Mouse (Mus musculus): ENCODE measurements around the gene Med15. TPM values are rescaled to one million over a fixed set of nuclear protein-coding genes. Genes with fewer than 3 reads are reported as not detected.

The Med15 gene
- polyA plus RNA-seq, 1 experiment from 2014 or later: 11.6 TPM

DNA sequence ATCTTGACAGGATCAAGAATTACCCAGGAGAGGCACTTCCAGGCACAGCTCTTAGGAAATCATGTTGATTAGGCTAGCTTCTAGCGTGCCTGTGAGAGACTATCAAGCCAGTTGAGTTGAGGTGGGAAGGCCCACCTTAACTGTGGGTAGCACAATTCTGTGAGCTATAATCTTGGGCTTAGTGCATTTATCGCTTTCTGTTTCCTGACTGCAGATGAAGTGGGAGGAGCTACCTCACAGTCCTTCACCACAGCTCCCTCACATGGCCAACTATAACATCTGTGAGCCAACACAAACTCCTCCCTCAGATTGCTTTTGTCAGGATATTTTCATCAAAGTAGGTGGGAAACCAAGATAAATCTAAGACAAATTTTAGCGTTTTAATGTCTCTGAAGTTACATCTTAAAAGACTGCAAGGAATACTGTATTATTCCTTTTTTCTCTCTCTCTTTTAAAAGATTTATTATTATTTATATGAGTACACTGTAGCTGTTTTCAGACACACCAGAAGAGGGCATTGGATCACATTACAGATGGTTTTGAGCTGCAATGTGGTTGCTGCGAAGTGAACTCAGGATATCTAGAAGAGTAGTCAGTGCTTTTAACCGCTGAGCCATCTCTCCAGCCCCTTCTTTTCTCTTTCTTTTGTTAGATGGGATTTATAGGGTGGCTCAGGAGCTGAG lies 5.4 kb downstream of the Med15 start:
- H3K9ac ChIP-seq (replicated peaks): no peak overlapping the region; the same call in 1 of the 2 replicates
- H3K4me3 ChIP-seq (ENCODE audit: low read depth, low read length): no peak overlapping the region
- H3K4me2 ChIP-seq (ENCODE audit: low read depth, low read length): peak overlapping the region; percentile 58
- DNase-seq (peak; percentile 54), ATAC-seq (peak; percentile 46; the same call in 1 of the 2 replicates)
- no peak overlapping the region for H3K27ac ChIP-seq (ENCODE audit: low read depth)
- no peaks in the 10 kb centered on the region for H3K36me3 ChIP-seq (replicated peaks; ENCODE audit: insufficient read depth, low read length)
- no peak for TF ChIP-seq EP300 (IDR thresholded peaks at IDR 0.05; ENCODE audit: low read depth)
- peak; percentile 84 for TF ChIP-seq CTCF (IDR thresholded peaks at IDR 0.05; ENCODE audit: low read depth)
- H3K27me3 ChIP-seq (ENCODE audit: insufficient read depth, low read length): no peaks in the 10 kb centered on the region
- H3K4me1 ChIP-seq (ENCODE audit: insufficient read depth): 0 out of 2 replicates have a peak, but pooled peaks cover 3% of the 10 kb centered on the region
- H3K9me3 ChIP-seq (ENCODE audit: low read length): no peaks in the 10 kb centered on the region
- WGBS (ENCODE audit: insufficient replicate concordance): 11% methylated on average over 5 of the region's 5 CpGs

- H3K4me1 ChIP-seq (ENCODE audit: insufficient read depth): peaks cover 22% of the 10 kb centered on the region
- 85% methylated on average over 3 of the region's 3 CpGs for WGBS (ENCODE audit: insufficient replicate concordance)
- DNase-seq (no peak), ATAC-seq (no peak)
- H3K27ac ChIP-seq (ENCODE audit: low read depth): no peak overlapping the region
- no peak overlapping the region for H3K4me3 ChIP-seq (ENCODE audit: low read depth, low read length)
- H3K9me3 ChIP-seq (ENCODE audit: low read length): no peaks in the 10 kb centered on the region
- TF ChIP-seq EP300 (IDR thresholded peaks at IDR 0.05; ENCODE audit: low read depth): no peak
- TF ChIP-seq CTCF (IDR thresholded peaks at IDR 0.05; ENCODE audit: low read depth): no peak
- H3K27me3 ChIP-seq (ENCODE audit: insufficient read depth, low read length): no peaks in the 10 kb centered on the region
- H3K4me2 ChIP-seq (ENCODE audit: low read depth, low read length): no peak overlapping the region
- no peak overlapping the region for H3K9ac ChIP-seq (replicated peaks)
- H3K36me3 ChIP-seq (replicated peaks; ENCODE audit: insufficient read depth, low read length): no peaks in the 10 kb centered on the region
Observed at GRCm38 (mm10) chr16:17724448-17724847, 8.2 kb downstream of the Med15 start.

- 70% methylated on average over 1 of the region's 1 CpGs for WGBS (ENCODE audit: insufficient replicate concordance)
- no peaks in the 10 kb centered on the region for H3K36me3 ChIP-seq (replicated peaks; ENCODE audit: insufficient read depth, low read length)
- H3K27ac ChIP-seq (ENCODE audit: low read depth): no peak overlapping the region
- H3K4me1 ChIP-seq (ENCODE audit: insufficient read depth): peaks cover 23% of the 10 kb centered on the region
- peak overlapping the region; percentile 90 for H3K4me2 ChIP-seq (ENCODE audit: low read depth, low read length)
- no peaks in the 10 kb centered on the region for H3K9me3 ChIP-seq (ENCODE audit: low read length)
- no peak for ATAC-seq
- H3K4me3 ChIP-seq (ENCODE audit: low read depth, low read length): 0 out of 2 replicates have a peak overlapping the region, but pooled peaks have one; percentile 88
- no peak for TF ChIP-seq EP300 (IDR thresholded peaks at IDR 0.05; ENCODE audit: low read depth)
- no peak for TF ChIP-seq CTCF (IDR thresholded peaks at IDR 0.05; ENCODE audit: low read depth)
- no peaks in the 10 kb centered on the region for H3K27me3 ChIP-seq (ENCODE audit: insufficient read depth, low read length)
- no peak overlapping the region for H3K9ac ChIP-seq (replicated peaks)
- DNase-seq: no peak
Observed at GRCm38 (mm10) chr16:17723325-17723626, 9.4 kb downstream of the Med15 start.

DNA sequence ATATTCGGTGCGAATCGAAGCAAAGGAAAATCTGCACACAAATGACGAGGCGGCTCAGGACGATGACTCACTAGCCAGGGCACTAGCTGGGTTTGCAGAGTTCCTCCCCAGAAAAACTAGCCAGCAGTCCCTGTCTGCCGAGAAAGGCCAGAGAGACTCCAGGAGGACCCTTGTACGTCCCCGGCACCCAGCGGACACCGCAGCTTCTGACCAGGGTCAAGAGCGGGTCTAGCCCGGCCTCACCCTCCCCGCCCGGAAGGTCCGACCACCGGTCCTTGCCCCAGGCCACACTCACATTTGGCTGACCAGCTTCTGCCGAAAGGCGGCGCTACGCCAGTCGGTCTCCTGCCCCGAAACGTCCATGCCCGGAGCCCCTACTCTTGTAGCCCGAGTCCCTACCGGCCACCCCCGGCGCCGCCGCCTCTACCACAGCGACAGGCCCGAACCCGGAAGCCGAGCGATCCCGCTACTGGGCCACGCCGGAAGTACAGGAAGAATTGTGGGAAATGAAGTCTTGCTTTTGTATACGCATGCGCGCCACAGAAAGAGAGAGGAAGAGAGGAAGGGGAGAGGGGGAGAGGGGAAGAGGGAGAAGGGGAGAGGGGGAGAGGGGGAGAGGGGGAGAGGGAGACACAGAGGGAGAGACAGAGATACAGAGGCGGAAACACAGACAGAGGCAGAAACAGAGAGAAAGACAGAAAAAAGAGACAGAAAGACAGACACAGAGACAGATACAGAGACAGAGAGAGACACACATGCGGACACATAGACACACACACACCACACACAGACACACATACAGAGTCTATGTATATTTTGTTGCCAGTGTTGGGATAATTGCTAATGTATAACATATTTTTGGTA lies 10.0 kb downstream of the Med15 start:
- DNase-seq (peak; percentile 92), ATAC-seq (peak; percentile 90)
- Histone ChIP-seq H3K9me3 (ENCODE audit: low read length) (no peaks in the 10 kb centered on the region), H3K4me3 (ENCODE audit: low read depth, low read length) (peak overlapping the region; percentile 88), H3K36me3 (replicated peaks; ENCODE audit: insufficient read depth, low read length) (no peaks in the 10 kb centered on the region), H3K27ac (ENCODE audit: low read depth) (peak overlapping the region; percentile 93), H3K9ac (replicated peaks) (peak overlapping the region; percentile 90), H3K4me1 (ENCODE audit: insufficient read depth) (peaks cover 24% of the 10 kb centered on the region), H3K4me2 (ENCODE audit: low read depth, low read length) (peak overlapping the region; percentile 90), H3K27me3 (ENCODE audit: insufficient read depth, low read length) (no peaks in the 10 kb centered on the region)
- TF ChIP-seq EP300 (IDR thresholded peaks at IDR 0.05; ENCODE audit: low read depth): no peak
- peak; percentile 60 for TF ChIP-seq CTCF (IDR thresholded peaks at IDR 0.05; ENCODE audit: low read depth)
- 2% methylated on average over 44 of the region's 44 CpGs for WGBS (ENCODE audit: insufficient replicate concordance)

GRCm38 (mm10) chr16:17721822-17722460 lies 10.8 kb downstream of the Med15 start:
- TF ChIP-seq EP300 (IDR thresholded peaks at IDR 0.05; ENCODE audit: low read depth) (no peak), CTCF (IDR thresholded peaks at IDR 0.05; ENCODE audit: low read depth) (no peak)
- Histone ChIP-seq H3K4me1 (ENCODE audit: insufficient read depth) (peaks cover 25% of the 10 kb centered on the region), H3K4me2 (ENCODE audit: low read depth, low read length) (peak overlapping the region; percentile 90), H3K4me3 (ENCODE audit: low read depth, low read length) (peak overlapping the region; percentile 88), H3K27me3 (ENCODE audit: insufficient read depth, low read length) (no peaks in the 10 kb centered on the region), H3K9me3 (ENCODE audit: low read length) (no peaks in the 10 kb centered on the region), H3K36me3 (replicated peaks; ENCODE audit: insufficient read depth, low read length) (no peaks in the 10 kb centered on the region), H3K27ac (ENCODE audit: low read depth) (peak overlapping the region; percentile 93), H3K9ac (replicated peaks) (peak overlapping the region; percentile 90)
- 2% methylated on average over 10 of the region's 10 CpGs for WGBS (ENCODE audit: insufficient replicate concordance)
- ATAC-seq: peak; percentile 8; the same call in 1 of the 2 replicates
- DNase-seq: no peak
